Mouse (Mus musculus) E14TG2a.4 (cell line): ENCODE data around the gene Iqschfp.

Experiments
- H3K27me3 ChIP-seq: 2 replicates; pipeline ENCODE4 v1.6.1; 2014; ENCODE audit warnings: low read length, control low read depth; ENCODE audit not compliant: insufficient read depth
- H3K36me3 ChIP-seq: 2 replicates; pipeline ENCODE4 v1.6.1; 2014; ENCODE audit warnings: low read length, control low read depth; ENCODE audit not compliant: insufficient read depth
- H3K4me1 ChIP-seq: replicated peaks from 2 replicates; pipeline ENCODE4 v1.6.1; 2014; ENCODE audit warnings: low read depth, low read length, control low read depth
- H3K4me3 ChIP-seq: replicated peaks from 2 replicates; pipeline ENCODE4 v1.5.1; 2014; ENCODE audit warnings: mild to moderate bottlenecking, low read length
- H3K9me3 ChIP-seq: 2 replicates; pipeline ENCODE4 v1.6.1; 2014; ENCODE audit warnings: low read length, control low read depth
- CTCF ChIP-seq: conservative IDR thresholded peaks from 2 replicates; pipeline ENCODE4 v1.5.1; 2014; ENCODE audit warnings: low read length
- NANOG ChIP-seq: IDR thresholded peaks from 2 replicates; pipeline ENCODE4 v1.6.1; 2014; ENCODE audit warnings: borderline replicate concordance, low read length, mixed read lengths
- POU5F1 ChIP-seq: IDR thresholded peaks from 2 replicates; pipeline ENCODE4 v1.6.1; 2014; ENCODE audit warnings: low read length, borderline replicate concordance

Iqschfp gene

DNA sequence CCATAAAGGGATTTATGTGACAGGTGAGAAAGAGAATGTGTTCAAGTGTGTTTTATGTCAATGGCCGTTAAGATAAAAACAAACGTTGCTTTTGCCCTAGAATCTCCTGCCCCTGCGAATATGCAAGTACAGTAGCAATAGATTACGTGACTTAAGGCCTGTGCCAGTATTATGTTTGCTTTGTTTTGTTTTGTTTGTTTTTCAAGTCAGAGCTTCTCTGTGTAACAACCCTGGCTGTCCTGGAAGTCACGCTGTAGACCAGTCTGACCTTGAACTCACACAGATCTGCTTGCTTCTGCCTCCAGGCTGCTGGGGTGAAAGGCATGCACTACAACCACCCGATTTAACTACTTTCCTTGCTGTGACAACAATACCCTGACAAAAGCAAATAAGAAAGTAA, 370.3 kb downstream of the Iqschfp start:
- no peaks in the 10 kb centered on the region for H3K9me3 ChIP-seq
- H3K27me3 ChIP-seq, result no peaks in the 10 kb centered on the region
- TF ChIP-seq POU5F1 (no peak), NANOG (no peak), CTCF (no peak)
- no peak overlapping the region for H3K4me3 ChIP-seq
- H3K4me1 ChIP-seq, result no peaks in the 10 kb centered on the region
- no peaks in the 10 kb centered on the region for H3K36me3 ChIP-seq

DNA sequence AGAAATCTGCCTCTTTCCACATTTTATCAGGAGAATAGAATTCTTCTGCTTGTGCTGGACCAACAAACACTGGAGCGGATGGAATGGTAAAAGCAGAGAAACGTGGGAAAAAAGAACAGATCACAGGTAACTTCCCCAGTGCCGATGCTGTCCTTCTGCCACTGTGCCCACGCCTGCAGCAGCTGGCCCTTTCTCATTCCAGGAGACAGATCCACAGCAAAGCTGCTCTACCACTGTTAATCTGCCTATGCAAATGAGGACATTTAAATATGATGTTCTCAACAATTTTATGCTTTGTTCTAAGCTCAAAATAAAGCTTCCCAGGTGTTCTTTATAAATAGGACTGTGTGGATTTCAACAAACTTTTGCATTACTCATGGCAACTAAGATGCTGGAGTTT, 375.9 kb downstream of the Iqschfp start:
- Histone ChIP-seq H3K36me3 (no peaks in the 10 kb centered on the region), H3K4me1 (no peaks in the 10 kb centered on the region), H3K9me3 (peaks cover 26% of the 10 kb centered on the region), H3K27me3 (no peaks in the 10 kb centered on the region), H3K4me3 (no peak overlapping the region)
- TF ChIP-seq NANOG (no peak), POU5F1 (no peak), CTCF (no peak)

DNA sequence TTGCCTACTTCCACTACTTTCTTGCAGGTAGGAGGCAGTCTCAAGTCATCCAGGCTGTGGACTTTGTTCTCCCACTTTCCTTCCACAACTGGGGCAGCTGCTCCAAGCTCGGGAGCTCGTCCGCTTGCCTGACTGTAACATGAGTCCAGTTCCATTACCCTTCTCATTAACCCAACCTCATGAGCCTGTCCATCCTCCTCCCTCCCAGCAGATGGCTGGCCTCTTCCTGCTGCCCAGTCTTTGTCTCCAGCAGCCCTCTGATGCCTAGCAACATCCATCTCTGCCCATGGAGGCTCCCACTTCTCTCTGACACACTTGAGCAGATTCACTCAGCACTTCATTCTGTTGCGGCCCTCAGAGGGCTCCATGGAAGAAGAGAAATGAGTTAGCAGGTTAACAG, 377.2 kb downstream of the Iqschfp start:
- Histone ChIP-seq H3K36me3 (no peaks in the 10 kb centered on the region), H3K4me3 (no peak overlapping the region), H3K9me3 (peaks cover 26% of the 10 kb centered on the region), H3K27me3 (no peaks in the 10 kb centered on the region), H3K4me1 (no peaks in the 10 kb centered on the region)
- TF ChIP-seq POU5F1 (no peak), CTCF (no peak), NANOG (no peak)

DNA sequence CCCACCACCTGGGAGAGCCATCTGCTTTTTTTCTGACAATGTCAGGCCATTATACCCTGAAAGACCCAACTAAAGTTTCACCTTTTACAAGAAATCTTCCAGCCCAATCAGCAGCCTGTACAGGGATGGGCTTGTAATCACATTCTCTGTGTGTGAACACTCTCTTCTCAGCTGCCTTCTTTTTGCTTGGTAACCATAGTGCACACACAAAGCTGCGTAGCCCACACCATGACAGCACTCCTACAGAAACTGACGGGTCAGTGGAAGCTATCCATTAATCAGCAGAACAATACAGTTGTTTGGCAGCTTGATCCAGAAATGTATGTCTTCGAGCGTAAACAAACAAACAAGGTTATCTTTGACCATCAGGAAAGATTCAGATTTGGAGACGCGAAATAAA, 378.2 kb downstream of the Iqschfp start:
- no peak for TF ChIP-seq POU5F1
- no peak for TF ChIP-seq NANOG
- no peak for TF ChIP-seq CTCF
- Histone ChIP-seq H3K4me3 (no peak overlapping the region), H3K36me3 (no peaks in the 10 kb centered on the region), H3K27me3 (no peaks in the 10 kb centered on the region), H3K9me3 (peaks cover 26% of the 10 kb centered on the region), H3K4me1 (no peaks in the 10 kb centered on the region)

DNA sequence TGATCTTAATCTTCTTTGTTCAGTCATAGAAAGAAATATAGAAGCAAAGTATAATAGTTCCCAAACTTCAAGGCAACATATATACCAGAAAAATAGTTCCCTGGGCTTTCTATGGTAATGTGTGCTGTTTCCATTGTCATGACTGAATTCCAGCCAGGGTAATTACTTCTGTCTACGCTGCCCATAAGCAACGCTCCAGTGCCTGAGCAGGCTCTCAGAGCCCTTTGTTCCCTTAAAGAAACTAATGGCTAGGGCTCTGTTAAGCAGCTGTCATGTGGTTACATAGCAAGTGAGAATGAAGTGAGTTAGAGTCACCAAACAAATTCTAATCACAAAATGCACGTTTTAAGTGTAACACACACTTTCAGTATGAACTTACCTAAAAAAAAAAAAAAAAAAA, 379.4 kb downstream of the Iqschfp start:
- Histone ChIP-seq H3K4me3 (no peak overlapping the region), H3K9me3 (peaks cover 26% of the 10 kb centered on the region), H3K4me1 (no peaks in the 10 kb centered on the region), H3K36me3 (no peaks in the 10 kb centered on the region), H3K27me3 (no peaks in the 10 kb centered on the region)
- TF ChIP-seq NANOG (no peak), CTCF (no peak), POU5F1 (no peak)

DNA sequence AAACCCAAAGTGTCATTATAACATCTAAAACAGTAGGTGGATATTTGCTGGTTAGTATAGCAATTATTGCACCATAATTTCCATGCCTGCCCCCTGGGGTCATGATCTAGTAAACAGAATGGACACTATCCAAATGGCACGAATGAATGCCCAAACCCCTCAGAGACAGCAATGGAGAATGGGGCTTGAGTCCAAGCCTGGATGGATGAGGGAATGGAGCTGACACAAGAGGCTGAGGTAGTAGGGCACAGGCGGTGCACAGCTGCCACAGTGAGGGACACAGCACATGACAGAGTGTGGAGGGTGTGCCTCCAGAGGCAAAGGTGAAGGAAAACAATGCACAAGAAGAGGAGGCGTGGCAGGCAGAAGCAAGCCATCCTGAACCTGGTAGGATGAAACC, 379.8 kb downstream of the Iqschfp start:
- Histone ChIP-seq H3K4me3 (no peak overlapping the region), H3K9me3 (peaks cover 26% of the 10 kb centered on the region), H3K36me3 (no peaks in the 10 kb centered on the region), H3K27me3 (no peaks in the 10 kb centered on the region), H3K4me1 (no peaks in the 10 kb centered on the region)
- TF ChIP-seq NANOG, result no peak
- TF ChIP-seq CTCF, result no peak
- no peak for TF ChIP-seq POU5F1

DNA sequence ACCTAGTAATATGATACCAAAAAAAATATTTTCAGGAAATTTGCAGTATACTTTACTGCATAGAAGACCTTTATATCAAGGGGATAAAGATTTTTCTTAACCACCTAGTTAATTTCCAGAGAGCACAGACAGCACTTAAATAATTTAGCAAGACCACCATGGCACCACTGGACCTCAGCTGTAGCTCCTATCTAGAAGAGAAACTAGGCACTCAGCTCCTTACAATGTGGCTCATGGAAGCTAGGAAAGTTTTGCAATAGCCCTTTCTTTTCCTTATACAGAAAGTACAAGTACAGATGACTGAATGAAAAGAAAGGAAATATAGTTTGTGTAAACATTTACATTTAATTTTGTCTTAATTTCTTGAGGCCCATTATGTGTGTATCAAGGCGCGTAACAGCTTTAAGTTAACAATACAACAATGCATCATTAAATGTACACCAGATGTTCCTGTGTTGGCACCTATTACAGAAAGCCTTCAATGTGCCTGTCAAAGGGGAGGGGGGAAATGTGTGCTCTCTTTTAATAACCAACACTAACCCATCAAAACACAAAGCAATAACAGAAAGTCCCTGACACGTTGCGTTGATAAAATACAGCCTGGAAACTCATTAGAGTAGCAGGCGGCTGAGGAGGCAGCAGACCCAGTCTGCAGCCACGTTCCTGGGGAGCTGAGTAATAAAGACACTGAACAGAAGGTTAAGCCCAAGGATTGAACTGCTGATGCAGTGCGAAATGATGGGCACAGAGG, 391.0 kb downstream of the Iqschfp start:
- H3K36me3 ChIP-seq, result no peaks in the 10 kb centered on the region
- no peaks in the 10 kb centered on the region for H3K9me3 ChIP-seq
- H3K4me3 ChIP-seq, result no peak overlapping the region
- no peaks in the 10 kb centered on the region for H3K4me1 ChIP-seq
- TF ChIP-seq POU5F1 (no peak), NANOG (no peak), CTCF (no peak)
- no peaks in the 10 kb centered on the region for H3K27me3 ChIP-seq

DNA sequence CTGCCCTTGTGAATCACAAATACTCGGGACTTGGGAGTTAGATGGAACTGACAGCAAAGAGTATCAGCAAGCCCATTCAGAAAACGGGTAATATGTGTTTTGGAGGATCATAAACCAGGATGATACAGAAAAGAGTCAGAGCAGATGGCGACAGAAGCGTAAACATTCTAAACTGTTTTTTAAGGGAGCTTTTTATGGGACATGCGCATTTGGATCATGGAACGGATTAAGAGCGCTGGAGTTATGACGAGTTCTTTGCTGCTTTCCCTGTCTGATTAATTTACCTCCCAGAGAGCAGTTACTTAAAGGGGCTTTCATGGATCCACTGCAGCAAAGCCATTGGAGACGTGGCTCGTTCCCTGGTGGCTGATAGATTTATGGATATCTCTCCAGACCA, 391.6 kb downstream of the Iqschfp start:
- H3K27me3 ChIP-seq, result no peaks in the 10 kb centered on the region
- no peak overlapping the region for H3K4me3 ChIP-seq
- H3K9me3 ChIP-seq, result no peaks in the 10 kb centered on the region
- H3K4me1 ChIP-seq, result no peaks in the 10 kb centered on the region
- H3K36me3 ChIP-seq, result no peaks in the 10 kb centered on the region
- TF ChIP-seq NANOG (no peak), CTCF (no peak), POU5F1 (no peak)

DNA sequence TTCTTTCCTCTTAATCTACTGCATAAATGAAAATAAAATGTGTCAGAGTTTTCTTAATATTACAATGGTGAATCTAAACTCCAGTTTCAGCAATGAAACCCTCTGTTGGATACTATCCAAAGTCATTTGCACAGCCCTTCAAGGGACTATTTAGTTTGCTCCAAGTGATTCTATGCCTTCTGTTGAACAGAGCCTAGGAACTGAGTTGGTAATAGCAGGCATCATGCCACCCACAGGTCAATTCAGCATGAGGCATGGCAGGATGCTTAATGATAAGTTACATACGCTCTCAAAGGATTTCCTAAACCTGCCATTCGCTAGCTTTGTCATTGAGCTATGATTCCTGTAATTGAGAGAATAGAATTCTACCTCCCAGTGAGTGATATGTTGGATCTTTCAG, 392.5 kb downstream of the Iqschfp start:
- no peaks in the 10 kb centered on the region for H3K4me1 ChIP-seq
- no peaks in the 10 kb centered on the region for H3K9me3 ChIP-seq
- no peaks in the 10 kb centered on the region for H3K36me3 ChIP-seq
- H3K27me3 ChIP-seq, result no peaks in the 10 kb centered on the region
- H3K4me3 ChIP-seq, result no peak overlapping the region
- TF ChIP-seq POU5F1 (no peak), CTCF (no peak), NANOG (no peak)
